Mouse (Mus musculus) C2C12 (cell line): ENCODE measurements around the gene Opn3.

Experiments used
- CEBPB ChIP-seq: IDR thresholded peaks from one replicate; pipeline ENCODE4 v1.6.1; 2011; ENCODE audit warnings: low read depth, mild to moderate bottlenecking, control low read depth, moderate library complexity
- CTCF ChIP-seq: IDR thresholded peaks from one replicate; pipeline ENCODE4 v1.5.1; 2011; ENCODE audit not compliant: control insufficient read depth, insufficient read depth, insufficient read length
- MAX ChIP-seq: IDR thresholded peaks from one replicate; pipeline ENCODE4 v1.6.1; 2011; ENCODE audit warnings: mild to moderate bottlenecking, control low read depth

GRCm38 (mm10) chr1:175716832-175717231 lies 24.3 kb upstream of the Opn3 start:
- TF ChIP-seq CTCF (no peak), CEBPB (no peak), MAX (no peak)
